Mouse (Mus musculus): Measurements from ENCODE around the gene Nxf2. TPM values are rescaled to one million over a fixed set of nuclear protein-coding genes. Genes with fewer than 3 reads are reported as not detected.
A peak's percentile ranks its signal among the peaks of the same experiment; 100 is the strongest.
"Not testable (repeated sequence)": the region's sequence is repeated elsewhere in the genome, so short reads cannot be mapped to it uniquely, and the experiment has no call there.

Nxf2 gene
- total RNA-seq (2021), result not detected

DNA sequence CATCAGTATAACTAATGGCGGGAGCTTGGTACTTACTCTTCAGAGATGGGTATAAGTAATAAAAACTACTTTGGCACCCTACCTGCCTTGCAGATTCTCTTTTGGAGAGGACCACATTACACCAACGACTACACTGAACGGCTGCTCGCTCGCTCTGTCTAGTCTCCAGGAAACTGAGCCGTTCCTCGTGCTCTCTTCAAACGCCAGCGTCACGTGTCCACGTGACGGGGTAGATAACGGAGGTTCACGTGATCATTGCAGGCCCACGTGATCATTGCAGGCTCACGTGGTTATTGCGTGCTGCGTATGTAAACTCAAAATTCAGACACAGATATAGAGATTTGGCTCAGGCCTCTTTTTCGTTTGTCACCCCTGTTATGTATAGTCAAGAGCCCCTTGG is at the start of gene Nxf2:
Gene Nxf2 (minus strand): TSS at position 209 of the 400 bp plus-strand sequence.
- intact Hi-C loops (cut with DNase I), result no loop called here
- no peak for DNase-seq (ENCODE audit: low spot score in 2 of 2)

DNA sequence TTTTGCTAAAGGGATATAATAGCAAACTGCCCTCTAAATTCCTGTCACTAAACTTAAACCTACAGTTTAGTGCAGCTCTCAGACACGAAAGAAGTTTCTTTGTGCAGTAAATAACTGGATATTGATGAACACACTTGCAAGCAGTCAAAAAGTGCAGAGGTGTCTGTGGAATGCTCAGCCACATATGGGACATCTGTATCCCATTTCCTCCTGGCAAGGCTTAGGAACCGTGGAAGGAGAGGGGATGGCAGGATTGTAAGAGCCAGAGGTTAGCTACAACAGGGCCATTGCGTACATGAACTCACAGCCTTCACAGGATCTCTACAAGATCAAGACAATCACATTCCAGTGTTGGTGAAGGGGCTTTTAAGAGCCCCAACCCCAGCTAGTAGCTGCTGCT is 46.8 kb upstream of the Nxf2 start:
- intact Hi-C loops (cut with DNase I), result no loop called here
- DNase-seq (ENCODE audit: low spot score in 2 of 2), result no peak

DNA sequence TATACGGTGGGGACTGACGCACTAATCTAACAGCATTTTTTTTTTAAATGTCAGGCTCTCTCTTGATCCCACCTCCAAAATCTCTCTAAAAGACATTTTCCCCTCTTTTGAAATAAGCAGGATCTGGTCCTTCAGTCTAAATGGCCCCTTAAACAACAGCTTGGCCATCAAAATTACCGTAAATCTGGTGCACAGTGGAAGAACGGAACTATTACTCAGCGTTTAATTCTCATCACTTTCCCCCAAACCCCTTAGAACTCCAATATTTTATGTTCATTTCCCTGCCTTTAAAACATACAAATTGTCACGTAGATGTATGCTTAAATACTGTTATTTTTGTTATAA is 44.9 kb upstream of the Nxf2 start:
- DNase-seq (ENCODE audit: low spot score in 2 of 2), result no peak
- intact Hi-C loops (cut with DNase I), result loop anchor here (10.0 kb wide), 1 partner anchor 75 kb away; no protein-coding TSS in a partner anchor

DNA sequence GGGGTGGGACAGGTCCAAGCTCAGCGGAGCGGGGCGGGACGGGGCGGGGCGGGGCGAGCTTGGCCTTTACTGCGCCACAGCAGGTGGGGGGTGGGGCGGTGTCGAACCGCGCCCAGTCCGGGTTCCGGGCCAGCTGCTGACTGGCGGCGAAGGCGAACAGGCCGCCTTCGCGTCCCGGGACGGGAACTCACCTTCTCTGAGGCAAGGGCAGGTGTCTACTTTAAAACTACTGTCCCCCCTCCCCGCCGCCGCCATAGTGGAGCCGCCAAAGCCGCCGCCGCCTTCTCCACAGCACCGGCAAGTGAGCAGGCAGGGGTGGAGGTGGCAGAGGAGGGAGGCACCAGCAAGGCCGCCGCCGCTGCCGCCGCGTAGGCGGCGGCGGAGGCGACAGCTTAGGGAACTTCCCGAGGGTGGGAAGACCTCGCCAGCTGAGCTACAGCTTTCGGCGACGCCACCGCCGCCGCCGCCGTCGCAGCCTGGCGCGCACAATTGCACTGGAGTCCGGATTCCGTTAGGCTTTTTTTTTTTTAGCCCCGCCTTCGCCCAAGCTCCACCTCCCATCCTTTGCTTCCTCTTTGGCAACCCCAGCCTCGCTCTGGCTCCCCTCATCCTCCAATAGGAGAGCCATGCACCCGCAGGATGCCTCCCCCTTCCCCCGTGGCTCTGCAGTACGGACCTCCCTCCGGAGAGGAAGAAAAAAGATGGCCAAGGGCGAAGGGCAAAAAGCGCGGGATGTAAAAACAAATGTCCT is 44.3 kb upstream of the Nxf2 start, which contains the start of gene Zmat1:
Gene Zmat1 (minus strand): TSS at position 490 of the 751 bp plus-strand sequence.
- peak; percentile 77 to 94 for DNase-seq (ENCODE audit: low spot score in 2 of 2)
- intact Hi-C loops (cut with DNase I), result loop anchor here (10.0 kb wide), 1 partner anchor 76 kb away; no protein-coding TSS in a partner anchor

DNA sequence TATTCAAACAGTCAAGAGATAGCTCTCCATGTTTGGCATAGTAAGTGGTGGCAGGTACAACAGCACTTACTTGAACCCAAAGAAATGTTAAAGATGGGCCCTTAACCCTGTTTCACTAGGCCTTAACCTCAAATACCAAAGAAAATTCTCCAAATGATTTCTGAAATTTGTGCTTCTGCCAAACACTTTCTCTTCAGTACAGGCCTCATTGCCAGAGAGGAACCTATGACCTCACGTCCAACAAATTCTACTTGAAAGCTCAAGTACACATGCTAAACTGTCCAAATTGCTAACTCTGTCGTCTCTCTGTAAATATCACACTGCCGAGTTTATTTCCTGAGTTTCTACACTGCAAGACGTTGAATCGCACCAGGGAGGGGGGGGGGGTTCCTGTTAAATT is 43.5 kb upstream of the Nxf2 start:
- intact Hi-C loops (cut with DNase I), result loop anchor here (10.0 kb wide), 1 partner anchor 77 kb away; no protein-coding TSS in a partner anchor
- no peak for DNase-seq (ENCODE audit: low spot score in 2 of 2)

DNA sequence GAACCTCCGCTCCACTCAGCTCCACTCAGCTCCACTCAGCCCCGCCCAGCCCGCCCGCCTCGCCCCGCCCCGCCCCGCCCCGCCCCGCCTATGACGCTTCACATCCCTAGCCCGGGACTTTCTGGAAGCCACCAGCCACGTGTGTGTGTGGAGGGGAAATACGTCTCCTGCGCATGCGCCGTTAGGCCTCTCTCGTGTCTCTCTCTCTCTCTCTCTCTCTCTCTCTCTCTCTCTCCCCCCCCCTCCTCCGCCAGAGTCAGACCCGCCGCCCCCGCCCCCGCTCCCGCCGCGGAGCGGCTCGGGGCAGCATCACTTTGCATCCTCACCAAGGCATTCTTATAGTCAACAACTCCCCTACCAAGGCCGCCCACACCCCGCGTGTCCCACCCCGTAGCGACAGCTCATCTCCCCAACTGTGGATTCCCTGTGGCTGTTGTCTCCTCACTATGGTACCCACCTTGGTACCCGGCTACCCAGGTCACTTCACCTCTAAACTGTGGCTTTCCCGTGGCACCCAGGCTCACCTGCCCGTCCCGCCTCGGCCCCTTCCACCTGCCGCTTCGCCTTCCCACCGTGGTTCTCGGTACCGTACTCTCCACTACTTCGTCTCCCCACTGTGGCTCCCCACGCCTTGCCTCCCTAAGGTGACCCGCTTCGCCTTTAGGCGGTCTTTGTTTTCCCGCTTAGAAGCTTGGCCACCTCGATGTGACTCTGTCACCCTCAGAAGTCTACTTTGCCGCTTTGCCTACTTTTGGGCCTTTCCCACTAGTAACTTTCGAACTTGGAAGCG is 1.1 kb downstream of the Nxf2 start:
- peak; percentile 8 to 65 for DNase-seq (ENCODE audit: low spot score in 2 of 2)
- intact Hi-C loops (cut with DNase I), result no loop called here

DNA sequence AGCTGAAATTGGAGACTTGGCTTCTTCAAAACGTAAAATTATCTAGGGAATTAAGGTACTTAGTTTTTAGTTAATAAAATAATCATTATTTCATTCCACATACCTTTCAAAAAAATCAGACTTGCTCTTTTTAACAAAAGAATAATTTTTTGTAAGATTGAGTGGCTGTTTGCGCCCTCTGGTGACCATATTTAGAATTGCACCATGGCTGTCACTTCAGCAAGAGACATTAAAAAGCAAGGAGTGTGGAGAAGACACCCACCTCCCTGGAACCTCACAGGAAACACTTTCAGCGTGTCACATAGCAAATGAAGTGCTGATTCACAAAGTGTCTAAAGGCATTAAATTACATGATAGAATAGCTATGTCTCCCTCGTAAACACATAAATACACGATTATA is 34.2 kb downstream of the Nxf2 start:
- DNase-seq (ENCODE audit: low spot score in 2 of 2), result peak; percentile 20 to 38
- intact Hi-C loops (cut with DNase I), result no loop called here

DNA sequence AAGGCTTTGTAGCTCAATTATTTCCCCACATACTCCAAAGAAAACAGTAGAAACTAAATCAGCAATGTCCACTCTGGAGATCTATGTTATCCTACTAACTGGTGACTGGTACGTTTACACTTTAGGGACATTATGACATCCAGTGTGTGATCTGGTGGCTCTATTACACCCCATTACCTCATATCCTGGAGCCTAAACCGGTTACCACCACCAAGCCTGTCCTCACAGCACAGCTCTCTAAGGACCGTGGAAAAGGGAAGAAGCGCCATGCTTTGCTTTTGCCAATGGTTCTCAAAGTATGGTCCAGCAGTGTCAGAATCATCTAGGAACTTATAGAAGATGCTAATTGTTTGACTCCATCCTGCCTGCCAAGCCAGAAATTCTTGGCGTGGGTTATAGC is 34.6 kb downstream of the Nxf2 start:
- intact Hi-C loops (cut with DNase I), result no loop called here
- DNase-seq (ENCODE audit: low spot score in 2 of 2), result no peak

DNA sequence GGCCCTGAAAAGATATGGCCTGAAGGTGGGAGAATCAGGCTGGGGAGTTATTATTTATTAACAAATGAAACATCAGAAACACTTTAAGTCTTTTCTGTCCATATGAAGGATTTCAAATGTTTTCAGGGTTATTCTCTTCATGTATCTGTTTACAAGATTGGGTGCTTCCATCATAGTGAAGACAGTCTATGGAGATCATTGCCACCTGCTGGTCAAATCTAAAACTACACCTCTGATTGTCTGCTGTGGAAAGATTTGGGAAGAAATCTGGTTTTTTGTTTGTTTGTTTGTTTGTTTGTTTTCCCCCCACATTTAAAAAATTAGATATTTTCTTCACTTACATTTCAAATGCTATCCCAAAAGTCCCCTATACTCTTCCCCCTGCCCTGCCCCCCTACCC is 39.5 kb downstream of the Nxf2 start:
- peak; percentile 31 to 42 for DNase-seq (ENCODE audit: low spot score in 2 of 2)
- intact Hi-C loops (cut with DNase I), result no loop called here

DNA sequence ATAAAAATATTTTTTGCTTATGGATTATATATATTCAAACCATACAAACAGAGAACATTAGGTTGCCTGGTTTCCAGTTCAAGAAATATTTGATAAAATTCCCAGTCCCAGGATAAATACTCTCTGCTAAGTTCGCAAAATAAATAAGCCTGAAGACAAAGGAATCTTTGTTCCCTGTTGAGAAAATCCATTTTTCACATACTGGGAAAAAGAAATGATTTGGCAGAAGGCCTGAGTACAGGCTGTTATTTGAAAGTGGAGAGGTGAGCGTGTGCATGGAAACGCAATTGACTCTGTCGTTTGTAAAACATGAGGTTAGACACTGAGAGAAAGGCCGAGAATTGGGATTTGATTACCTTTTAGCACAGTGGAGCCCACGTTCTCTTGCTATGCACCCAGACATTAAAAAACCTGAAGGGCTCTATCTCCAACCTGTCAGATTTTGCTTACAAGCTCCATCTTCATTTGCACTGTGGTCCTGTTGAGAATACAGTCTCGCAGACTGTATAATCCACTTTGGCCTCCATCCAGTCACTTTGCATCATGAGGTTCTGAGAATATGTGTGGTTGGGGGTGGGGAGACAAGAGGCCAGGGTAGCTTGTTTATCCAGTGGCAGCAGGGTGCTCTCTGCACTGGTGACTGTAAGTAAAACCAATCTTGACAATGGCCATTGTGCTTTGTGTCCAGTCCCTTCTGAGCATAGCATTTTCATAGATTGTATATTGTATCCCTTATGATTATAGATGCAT is 40.7 kb downstream of the Nxf2 start:
- DNase-seq (ENCODE audit: low spot score in 2 of 2), result no peak
- intact Hi-C loops (cut with DNase I), result no loop called here

DNA sequence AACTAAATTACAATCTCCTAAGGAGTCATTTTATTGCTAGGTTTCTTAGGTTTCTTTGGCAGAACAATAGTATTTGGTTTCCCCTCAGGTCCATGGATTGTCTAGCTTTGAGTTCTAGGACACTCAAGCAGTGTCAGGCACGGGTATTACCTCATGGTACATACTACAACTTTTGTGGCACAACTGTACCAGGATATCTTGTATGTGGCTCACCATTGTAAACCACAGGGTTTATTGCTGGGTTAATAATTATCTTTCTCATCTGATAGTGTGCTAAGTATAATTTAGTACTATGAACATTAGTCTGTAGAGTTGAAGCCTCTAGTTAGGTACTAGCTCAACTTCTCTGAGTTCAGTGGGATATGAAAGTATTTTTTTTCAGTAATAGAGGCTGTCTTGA is 45.3 kb downstream of the Nxf2 start:
- intact Hi-C loops (cut with DNase I), result no loop called here
- no peak for DNase-seq (ENCODE audit: low spot score in 2 of 2)

DNA sequence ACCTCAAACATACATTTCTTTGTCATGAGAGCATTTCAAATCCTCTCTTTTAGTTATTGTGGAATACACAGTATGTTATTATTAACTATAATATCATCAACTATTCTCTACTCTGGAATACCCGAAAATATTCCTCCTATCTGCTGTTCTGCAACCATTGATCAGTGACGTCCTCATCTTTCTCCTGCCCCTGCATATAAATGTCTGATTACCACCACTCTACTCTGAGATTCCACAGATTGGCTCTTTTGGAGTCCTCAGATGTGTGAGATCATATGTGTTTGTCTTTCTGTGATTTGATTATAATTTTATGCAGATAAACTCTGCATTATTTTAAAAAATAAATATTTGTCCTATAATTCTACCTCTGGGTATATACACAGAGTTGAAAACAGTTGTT is 48.8 kb downstream of the Nxf2 start:
- intact Hi-C loops (cut with DNase I), result no loop called here
- DNase-seq (ENCODE audit: low spot score in 2 of 2), result no peak

DNA sequence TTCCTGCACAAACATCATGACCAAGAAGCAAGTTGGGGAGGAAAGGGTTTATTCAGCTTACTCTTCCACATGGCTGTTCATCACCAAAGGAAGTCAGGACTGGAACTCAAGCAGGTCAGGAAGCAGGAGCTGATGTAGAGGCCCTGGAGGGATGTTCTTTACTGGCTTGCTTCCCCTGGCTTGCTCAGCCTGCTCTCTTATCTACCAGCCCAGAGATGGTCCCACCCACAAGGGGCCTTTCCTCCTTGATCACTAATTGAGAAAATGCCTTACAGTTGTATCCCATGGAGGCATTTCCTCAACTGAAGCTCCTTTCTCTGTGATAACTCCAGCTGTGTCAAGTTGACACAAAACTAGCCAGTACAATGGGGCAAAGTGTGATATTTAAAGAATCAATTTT is 49.2 kb downstream of the Nxf2 start:
- DNase-seq (ENCODE audit: low spot score in 2 of 2); intact Hi-C loops (cut with DNase I): not testable (repeated sequence)

DNA sequence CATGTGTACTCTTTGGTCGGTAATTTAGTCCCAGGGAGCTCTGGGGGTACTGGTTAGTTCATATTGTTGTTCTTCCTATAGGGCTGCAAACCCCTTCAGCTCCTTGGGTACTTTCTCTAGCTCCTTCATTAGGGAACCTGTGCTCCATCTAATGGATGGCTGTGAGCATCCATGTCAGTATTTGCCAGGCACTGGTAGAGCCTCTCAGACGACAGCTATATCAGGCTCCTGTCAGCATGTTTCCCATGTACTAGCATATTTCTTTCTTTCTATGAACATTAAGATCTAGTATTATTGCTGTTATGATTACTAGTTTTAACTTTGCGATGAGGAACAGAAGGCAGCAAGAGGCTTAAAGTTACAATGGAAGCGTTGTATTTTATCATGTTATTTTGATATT is 49.7 kb downstream of the Nxf2 start:
- intact Hi-C loops (cut with DNase I), result loop anchor here (5.0 kb wide), 3 partner anchors 108 to 303 kb away; partner anchors contain the start of gene Armcx2

DNA sequence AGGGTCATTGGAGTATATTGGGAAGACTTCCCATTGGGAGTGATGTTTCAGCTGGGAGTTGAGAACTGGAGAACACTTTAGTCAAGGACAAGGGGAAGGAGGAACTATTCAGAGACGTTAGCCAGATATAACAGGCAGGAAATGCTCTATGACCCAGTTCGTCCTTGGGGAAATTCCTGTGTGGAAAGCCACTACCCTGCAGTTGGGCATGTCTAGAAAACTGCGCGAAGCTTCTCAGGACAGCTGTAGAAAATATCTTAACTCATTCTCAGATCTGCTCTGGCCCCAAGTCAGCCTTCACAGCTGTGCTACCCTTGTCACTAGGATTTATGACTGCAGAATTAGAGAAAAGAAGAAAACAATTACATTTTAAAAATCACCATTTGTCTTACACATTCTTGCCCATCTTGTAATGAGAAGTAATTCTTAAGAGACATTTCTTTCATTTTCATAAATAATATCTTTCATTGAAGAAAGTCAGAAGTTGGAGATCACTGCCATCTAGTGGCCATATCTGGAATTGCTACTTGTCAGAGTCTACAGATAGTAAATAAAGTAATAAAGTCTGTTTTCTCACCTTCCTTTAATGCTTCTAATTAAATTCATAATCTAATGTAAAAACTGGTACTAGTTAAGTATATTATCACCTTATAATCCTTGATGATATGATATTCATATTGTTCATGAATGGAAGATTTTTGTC is 51.2 kb downstream of the Nxf2 start:
- intact Hi-C loops (cut with DNase I), result loop anchor here (2.0 to 5.0 kb wide), 4 partner anchors 106 to 301 kb away; partner anchors contain the start of gene Armcx2
- DNase-seq (ENCODE audit: low spot score in 2 of 2), result peak; percentile 19

More for the DNA sequence above, 49.7 kb downstream of the Nxf2 start:
- no peak for DNase-seq (ENCODE audit: low spot score in 2 of 2)

DNA sequence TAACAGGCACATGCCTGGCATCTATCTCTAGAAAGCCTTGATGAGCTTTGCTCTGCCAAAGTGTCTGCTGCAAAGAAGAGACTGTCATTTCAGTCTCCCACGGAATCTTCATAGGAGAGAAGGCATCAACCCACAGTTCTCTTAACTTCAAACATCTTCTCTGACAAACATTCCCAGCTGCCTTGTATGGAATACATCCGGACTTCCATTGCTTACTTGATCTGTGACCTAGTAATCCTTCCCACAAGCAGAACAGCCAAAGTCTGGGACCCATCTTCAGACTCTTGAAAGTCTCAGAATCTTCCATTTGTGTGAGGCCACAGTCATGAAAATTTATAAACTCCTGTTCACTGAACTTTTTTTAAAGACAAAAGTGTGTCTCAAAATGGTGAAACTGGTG is 51.7 kb downstream of the Nxf2 start:
- intact Hi-C loops (cut with DNase I), result loop anchor here (2.0 to 5.0 kb wide), 4 partner anchors 106 to 301 kb away; partner anchors contain the start of gene Armcx2
- DNase-seq (ENCODE audit: low spot score in 2 of 2), result no peak

DNA sequence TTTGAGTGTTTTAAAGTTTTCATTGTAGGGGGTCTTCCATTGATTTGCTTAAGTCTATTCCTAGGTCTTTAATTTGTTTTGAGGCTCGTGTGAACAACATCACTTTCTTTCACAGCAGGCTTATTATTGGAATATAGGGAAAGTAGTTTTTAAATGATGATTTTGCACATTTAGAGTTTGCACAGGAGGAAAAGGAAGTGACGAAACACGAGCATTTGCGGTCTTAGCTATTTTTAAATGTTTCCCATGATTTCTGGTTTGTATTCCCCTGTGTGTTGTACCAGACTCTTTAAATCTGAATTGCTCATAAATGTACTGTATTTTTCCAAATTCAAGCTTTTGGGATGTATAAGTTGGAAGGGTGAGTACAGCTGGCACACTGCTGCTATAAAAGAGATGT is 54.2 kb downstream of the Nxf2 start:
- DNase-seq (ENCODE audit: low spot score in 2 of 2), result no peak
- intact Hi-C loops (cut with DNase I), result loop anchor here (5.0 kb wide), 3 partner anchors 103 to 298 kb away; partner anchors contain the start of gene Armcx2
